Mouse (Mus musculus): ENCODE results near the gene Arsb. TPM values are rescaled to one million over a fixed set of nuclear protein-coding genes. Genes with fewer than 3 reads are reported as not detected.

Arsb gene
- total RNA-seq, 4 experiments from 2014 or later, result 4.6 to 5.7 (median 4.6) TPM

DNA sequence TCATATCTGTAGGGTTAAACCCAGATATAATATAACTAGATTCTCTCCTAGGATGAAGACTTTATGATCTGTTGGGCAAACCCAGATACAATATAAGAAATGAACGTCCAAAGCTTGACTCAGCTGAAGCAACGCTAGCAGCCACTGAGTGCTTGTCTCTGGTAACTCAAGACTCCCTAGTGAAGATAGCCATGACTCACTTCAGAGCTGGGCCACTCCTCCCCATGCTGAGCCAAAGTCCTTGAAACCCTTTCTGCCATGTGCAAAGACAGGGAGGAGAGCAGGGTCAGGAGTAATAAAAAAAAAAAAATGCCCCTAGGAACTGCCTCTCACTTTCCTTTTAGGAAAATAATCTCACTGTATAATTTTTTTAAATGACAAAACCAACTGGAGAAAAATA is 68.7 kb downstream of the Arsb start:
- no peak for DNase-seq (ENCODE audit: low spot score)

DNA sequence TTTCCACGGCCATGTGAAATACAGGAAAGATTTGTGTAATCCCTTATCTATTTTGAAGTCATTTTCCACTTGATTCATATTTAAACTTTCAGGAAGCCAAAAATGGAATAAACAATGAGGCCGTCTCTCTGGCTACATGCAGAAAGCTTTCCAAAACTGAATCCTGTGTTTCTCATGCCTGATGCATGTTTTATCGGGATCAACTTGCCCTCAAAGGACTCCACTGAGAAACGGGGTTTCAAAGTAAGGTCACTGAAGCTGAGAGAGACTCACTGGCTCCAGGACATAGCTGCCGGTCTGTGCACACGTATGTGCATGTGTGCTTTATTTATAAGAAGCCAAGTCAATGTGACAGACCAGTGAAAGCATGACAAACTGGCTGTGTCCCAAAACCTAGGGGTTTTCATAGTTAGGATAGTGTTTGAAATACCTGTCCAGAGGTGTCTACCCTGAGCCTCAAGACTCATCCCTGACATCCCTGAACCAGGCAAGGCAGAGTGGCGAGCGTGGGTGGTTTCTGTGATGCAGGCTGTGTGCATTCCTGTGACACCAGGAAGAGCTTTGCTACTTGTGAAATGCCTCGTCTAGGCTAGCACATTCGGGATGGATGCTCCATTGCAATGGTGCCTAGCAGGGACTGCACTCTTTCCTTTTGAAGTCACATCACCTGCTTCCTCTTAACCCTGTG is 75.5 kb downstream of the Arsb start:
- DNase-seq (ENCODE audit: low spot score), result no peak

DNA sequence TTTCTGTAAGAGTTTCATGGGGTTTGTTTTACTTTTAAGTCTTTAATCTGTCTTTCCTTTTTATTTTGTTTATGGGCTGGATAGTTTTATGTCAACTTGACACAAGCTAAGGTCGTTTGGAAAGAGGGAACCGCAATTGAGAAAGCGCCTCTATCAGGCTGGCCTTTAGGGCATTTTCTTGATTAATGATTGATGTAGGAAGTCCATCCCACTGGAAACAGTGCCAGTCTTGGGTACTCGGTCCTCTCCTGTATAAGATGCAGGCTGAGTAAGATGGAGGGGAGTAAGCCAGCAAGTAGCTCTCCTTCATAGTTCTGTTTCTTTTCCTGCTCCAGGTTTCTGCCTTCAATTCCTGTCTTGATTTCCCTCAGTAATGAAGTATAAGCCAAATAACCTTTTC is 76.2 kb downstream of the Arsb start:
- DNase-seq (ENCODE audit: low spot score), result no peak

DNA sequence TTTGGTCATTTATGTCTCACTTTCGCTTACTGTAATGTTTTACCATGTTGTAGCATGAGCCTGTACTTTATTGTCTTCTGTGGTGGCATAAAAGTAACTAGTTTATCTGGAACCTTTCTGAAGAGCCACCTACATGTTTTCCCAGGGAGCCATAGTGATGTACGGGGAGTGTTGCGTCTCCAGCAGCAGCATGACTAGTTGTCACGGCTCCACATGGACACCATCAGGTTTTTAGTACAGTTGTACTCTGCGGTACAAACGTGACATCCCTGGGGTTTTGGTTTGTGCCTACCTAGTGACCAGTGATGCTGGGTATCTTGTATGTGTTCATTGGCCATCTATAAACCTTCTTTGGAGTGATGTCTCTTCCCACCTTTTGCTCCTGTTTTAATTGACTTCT is 77.2 kb downstream of the Arsb start:
- no peak for DNase-seq (ENCODE audit: low spot score)

DNA sequence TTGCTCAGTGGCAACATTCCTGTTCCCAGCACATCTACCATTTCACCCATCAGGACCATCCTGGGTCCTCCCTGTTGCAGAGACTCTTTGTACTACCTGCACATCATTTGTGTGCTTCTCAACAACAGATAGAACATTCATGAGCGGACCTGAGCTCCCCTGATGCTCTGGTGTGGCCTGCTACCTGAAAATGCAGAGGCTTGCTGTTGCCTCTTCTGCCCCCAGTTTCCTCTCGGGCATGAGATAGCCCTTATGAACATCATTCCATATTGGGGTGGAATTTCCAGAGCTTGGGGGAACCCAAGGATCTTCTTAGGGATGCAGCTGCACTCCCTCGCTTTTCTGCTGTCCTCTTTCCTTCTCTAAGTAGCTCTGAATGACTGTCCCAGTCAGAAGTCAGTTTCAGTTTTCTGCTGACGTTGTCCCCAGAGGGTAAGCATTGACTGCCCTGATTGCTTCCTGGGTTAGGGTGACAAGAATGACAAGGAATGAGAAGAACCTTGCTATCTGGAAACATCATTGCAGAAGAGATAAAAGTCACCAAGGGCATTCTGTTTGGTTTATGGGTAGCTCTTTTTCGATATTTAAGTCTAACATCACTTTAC is 78.4 kb downstream of the Arsb start:
- no peak for DNase-seq (ENCODE audit: low spot score)

DNA sequence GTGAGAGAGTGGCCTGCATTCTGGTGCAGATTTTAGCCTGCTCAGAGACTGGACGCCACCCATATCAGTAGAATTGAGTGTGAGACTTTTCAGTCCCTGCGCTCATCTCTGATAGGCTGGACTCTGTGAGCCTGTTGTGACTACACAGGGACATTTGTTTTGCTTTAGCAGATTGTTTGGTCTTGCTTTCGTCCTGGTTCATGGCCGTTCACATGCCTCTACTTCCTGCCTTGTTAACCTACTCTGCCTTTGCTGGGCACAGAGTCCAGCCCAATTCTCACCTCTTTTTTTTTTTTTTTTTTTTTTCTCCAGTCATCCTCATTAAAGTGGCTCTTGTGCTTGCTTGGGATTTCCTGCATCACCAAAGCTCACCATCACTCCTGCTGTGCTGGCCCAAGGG is 79.2 kb downstream of the Arsb start:
- no peak for DNase-seq (ENCODE audit: low spot score)

DNA sequence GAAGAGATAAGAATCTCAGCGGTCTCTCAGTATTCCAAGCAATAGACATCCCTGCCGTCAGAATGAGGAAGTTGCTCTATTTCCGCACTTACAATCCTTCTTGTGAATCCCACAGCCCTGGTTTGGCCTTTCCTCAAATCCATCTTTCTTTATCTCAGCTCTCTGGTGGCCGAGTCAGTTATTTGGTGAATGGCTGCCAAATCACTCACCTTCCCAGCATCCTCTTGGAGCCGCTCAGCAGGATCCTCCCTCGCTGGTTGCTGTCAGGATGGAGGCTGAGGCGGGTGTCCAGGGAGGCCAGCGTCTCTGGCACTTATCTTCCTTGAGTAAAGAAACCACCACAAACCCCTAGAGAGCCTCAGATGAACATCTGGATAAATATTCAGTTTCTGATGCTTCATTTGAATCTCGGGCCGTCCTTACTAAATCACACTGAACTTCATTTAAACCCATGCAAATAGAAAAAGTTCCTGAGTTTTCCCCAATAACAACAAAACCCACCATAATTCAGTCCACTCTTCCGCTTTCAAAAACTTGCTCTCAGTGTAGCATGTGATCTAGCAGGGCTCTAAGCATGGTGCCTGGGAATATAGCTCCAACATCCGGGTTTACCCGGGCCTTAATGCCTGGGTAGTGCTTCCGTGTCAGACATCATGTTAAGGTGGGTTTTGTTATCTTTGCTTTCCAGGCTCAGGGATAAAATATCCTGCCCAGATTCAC is 81.1 kb downstream of the Arsb start:
- peak; percentile 64 for DNase-seq (ENCODE audit: low spot score)

DNA sequence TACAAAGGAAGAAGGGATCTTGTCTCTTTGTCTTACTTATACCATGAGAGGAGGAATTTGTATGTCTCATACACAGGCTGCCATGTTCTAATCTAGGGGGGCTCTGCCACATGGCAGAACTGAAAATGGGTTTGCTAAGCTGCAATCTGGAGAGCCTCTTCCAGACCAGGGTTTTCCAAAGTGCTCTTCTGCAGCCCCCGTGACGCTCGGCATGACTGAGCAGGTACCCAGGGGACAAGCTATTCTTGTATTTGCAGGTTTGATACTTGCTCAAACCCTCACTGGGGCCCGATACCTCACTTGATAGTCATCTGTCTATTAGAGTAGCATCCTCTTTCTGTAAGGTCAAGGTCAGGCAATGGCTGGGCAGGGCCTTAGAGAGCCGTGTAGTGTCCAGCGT is 82.3 kb downstream of the Arsb start:
- no peak for DNase-seq (ENCODE audit: low spot score)

DNA sequence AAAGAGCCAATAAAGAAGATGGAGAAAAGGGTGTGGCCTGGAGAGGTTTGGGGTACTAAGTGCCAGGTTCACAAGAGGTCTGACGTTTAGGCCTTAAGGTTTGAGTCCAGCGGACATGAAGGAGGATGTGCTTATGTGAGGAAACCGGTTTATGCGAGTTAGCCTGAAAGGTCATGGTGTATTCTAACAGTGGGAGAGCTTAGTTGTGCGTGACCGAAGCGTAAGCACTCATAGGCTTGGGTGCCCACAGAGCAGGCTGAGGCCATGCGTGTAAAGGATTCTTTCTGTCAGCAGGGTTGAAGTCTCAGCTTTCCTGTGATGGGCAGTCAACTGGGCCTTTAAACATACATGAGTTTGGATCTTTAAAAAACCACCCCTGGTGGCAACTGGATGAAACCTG is 82.9 kb downstream of the Arsb start:
- no peak for DNase-seq (ENCODE audit: low spot score)

DNA sequence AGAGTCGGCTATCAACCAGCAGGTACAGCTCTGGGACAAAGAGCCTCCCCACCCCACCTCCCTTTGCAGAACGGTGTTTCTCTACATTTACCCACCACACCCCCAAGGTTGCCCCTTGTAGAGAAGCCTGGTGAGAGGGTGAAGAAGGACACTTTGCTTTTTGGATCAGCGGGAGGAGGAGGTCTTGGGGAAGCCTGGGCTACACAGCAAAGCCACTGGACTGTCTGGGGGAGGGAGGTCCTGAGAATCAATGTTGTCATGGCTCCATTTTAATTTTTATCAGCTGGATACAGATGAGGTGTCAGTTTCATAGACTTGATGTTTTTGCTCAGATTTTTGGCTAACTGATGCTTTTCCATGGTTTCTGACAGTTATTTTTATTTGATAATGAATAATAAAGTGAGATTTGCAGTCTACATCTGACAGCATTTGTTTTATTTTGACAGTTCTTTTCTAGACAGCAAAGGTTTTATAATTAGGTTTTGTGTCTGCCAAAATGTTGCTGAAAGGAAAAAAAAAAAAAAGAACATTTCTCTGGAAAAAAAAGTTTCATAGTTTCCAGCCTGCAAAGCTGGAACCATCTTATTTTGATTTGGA is 83.6 kb downstream of the Arsb start:
- no peak for DNase-seq (ENCODE audit: low spot score)

DNA sequence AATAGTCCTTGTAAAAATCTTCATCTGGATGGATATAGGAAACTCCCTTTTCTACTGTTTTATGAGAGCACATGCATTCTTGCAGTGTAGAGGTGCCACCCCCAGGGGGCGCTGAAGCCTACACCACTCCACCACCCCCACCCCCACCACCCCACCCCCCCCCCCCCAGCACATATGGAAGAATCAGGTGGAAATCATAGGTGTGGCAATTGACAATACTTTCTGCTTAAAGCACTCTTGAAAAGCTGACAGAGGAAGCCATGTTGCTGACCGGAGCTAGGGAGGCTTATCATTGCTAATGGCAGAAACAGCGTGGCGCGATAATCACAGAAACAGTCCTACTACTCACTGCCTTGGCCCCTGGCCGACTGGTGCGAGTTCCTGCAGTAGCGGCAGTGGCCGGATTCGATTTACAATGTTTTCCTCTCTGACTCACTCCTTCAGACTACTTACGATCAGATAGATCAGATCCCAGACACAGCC is 84.3 kb downstream of the Arsb start:
- peak; percentile 70 for DNase-seq (ENCODE audit: low spot score)

DNA sequence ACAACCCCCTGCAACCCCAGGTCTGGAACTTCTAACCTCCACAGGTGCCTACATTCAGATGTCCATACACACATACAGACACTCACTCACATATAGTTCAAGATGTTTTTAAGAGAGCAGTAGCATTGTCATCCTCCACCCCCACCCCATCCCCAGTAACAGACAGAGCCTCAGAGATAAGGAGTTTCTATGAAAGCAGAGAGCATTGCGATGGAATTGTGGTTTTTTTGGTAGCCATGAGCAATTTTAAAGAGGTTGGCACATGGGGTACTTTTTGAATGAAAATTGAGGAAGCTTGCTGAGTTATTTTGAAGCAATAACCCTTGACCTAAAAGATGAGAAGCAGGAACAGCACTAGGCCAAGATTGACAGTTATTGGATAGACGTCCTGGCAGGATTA is 89.8 kb downstream of the Arsb start:
- DNase-seq (ENCODE audit: low spot score), result no peak

DNA sequence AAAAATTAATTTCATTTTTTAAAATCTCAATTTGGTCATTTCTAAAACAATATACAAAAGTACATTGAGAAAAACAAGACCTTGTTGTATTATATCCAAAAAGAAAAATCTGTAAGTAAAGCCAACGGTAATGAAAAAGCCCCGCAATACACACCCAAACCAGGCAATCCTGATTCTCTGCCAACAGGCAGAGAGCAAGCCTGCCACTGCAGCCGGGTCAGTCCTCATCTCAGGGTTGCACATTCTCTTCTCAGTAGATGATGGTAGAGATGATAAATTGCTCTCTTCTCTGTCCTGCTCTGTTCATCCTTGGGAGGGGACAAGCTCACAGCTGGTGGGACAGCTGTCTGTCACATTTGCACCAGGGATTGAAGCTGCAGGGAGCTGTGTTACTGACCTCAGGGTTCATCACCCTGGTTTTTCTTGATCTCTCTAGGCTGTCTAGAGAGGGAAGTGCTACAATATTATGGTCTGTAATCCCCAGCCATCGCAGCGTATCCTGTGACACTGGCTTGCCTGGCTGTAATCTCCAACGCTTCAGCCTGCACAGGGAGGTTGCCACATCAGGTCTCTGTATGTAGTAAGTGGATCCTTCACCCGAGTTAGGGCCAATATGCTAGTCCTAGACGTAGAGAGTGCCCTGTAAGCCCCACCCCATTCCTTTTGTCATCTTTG is 92.8 kb downstream of the Arsb start:
- no peak for DNase-seq (ENCODE audit: low spot score)

DNA sequence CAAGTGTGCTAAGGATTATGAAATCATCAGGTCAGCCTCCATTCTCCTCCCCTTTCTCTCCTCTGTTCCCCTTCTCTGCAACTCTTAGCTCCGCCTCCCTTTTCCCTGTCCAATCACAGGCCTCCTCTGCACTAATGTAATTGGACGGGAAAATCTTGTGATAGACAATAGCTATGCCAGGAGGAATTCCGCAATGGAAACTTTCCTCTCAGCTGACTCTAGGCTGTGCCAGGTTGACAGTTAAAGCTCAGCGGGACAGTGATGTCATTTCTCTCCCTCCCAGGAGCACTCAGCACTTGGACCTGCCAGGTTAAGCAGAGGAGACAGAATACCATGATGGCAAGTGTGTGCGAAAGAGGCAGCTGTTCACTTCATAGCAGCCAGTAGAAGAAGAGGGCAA is 95.2 kb downstream of the Arsb start:
- no peak for DNase-seq (ENCODE audit: low spot score)

DNA sequence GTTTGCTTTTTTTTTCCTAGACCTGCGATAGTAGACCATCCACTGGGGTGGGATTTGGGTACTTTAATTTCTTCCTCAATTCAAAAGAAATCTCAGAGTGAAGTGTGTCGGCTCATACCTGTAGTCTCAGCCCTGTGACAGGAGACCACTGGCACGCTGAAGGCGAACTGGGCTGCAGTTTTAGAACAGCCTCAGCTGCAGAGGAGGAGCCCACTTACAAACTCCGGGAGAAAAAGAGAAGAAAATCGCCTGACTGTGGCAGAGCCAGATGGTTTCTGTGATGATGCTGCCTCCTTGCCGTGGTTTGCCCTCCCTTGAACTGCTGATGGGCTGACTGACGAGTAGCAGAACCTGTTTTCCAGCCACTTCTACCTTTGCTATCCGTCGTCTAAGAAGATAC is 100.3 kb downstream of the Arsb start:
- DNase-seq (ENCODE audit: low spot score), result no peak

DNA sequence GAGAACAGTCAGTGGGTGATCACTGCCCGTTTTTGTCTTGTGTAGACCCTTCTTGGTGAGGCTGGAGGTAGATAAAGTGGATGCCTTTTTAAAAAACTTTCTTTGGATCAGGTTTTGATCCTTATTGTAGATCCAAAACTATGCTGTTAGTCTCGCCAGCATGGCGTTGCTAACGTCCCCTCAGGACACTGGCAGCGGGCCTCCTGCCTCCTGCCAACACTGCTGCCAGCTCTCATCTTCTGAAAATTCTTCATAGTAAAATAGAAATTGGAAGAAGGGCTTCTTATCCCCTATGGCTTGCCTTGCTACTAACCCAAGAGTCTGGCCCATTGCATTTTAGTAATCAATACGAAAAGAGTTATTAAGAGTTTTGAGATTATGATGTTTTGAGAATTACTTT is 101.2 kb downstream of the Arsb start:
- DNase-seq (ENCODE audit: low spot score), result no peak

DNA sequence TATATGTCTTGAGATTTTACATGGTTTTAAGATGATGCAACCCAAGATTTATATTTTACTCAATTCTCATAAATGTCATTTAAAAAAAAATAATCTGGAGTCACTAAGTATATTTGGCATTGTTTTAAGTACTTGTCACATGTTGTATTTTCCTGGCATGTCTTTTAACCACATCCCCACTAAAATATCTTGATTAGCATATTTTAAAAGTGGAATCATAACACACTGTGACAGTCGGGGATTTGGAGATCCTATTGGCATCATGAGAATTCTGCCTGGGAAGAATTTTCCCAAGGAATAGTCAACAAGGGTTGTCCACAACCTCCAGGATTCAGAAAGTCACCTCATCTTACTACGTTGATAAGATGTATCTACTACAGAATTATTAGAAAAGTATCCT is 106.5 kb downstream of the Arsb start:
- DNase-seq (ENCODE audit: low spot score), result no peak

DNA sequence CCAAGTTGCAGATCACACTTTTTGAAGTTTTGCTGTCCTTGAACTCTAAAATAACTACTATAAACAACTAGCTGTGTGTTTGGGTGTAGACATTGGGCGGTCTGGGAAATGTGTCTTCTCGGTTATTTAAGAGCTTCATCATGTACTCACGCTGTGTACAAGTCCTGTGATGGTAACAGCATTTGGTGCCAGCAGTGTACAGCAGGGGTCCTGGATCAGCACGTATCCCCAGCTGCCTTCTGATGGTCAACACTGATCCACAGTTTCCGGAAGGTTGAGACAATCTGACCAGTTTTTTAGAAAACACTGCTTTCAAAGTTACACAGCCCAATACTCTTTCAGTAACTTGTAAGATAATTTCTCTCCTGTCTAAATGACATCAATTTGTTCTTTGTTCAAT is 108.0 kb downstream of the Arsb start:
- DNase-seq (ENCODE audit: low spot score), result no peak

DNA sequence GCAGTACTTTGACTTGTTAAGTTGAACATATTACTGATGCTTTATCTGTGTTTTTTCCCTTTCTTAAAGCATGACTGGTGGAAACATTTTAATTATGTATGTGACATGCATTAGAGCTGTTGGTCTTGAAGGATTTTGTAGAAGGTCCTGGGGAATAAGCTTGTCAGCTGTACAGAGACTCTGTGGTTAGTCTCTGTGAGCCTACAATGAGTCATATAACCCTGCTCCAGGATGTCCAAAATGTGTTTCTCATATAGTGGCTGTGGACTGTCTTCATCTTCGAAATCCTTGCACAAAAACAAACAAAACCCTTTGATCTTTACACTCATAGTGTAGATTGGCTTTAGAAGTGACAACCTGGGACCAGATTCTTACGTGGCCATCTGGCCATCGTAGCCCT is 110.7 kb downstream of the Arsb start:
- no peak for DNase-seq (ENCODE audit: low spot score)

DNA sequence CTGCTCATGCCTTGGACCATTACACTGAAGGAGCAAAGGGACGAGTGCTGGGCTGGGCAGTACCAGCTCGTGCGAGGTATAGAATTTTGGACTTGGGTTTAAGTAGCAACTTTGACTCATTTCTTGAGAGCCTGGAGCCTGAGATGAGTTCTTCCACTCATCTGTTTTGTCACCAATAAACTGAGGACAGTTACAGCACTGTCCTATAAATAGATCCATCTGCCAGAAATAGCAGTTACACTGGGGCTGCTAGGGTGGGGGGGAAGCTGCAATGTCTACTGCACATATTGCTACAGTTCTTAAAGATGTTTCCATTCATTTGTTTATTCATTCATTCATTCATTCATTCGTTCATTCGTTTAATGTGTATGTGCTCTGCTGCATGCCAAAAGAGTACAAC is 115.6 kb downstream of the Arsb start:
- no peak for DNase-seq (ENCODE audit: low spot score)

DNA sequence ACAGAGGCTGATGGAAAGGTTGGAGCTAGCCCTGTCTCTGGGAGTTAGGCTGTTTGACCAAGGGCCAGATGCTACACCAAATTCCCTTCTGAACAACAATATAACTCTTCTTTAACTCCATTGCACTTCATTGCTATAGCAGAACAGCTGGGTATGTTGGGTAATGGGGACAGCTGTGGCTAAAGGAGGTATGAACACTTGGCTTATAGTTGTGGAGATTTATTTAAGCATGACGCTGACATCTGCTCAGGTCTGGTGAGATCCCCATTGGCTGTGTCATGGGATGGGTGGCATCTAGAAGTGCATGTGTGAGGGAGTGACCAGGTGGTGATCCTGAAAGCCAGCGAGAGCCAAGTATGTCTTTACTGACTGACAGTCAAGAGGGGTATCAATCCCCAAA is 116.8 kb downstream of the Arsb start:
- DNase-seq (ENCODE audit: low spot score), result no peak

DNA sequence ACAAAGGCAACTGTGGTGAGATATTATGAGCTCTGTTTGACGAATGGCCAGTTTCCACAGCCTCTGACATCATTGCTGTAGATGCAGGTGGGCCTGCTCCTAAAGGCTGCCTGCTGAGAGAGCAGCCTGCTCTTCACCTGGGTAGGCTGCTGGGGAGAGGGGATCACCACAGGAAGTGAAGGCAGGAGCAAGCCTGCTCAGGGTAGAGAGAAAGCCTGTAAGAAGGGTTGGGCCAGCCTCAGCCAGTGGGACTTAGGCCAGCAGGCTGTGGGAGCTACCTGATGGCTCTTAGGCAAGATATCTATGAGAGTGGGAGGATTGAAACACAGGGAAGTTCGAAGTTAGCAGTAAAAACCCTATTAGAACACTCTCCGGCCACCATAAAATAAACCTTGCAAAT is 117.5 kb downstream of the Arsb start:
- DNase-seq (ENCODE audit: low spot score), result no peak

Measured in heart, adult 8-10 months (tissue).